Mouse (Mus musculus) MEL (cell line): ENCODE results near the gene Olfr738. TPM values are rescaled to one million over a fixed set of nuclear protein-coding genes. Genes with fewer than 3 reads are reported as not detected.

ENCODE experiments used
- DNase-seq: peaks from one replicate; pipeline ENCODE4 v3.0.0; 2011; ENCODE audit warnings: low read depth, low spot score
- H3K27ac ChIP-seq: 2 replicates; pipeline ENCODE4 v1.5.1; 2012; ENCODE audit warnings: low read depth, mild to moderate bottlenecking, control low read depth, low read length, moderate library complexity; ENCODE audit not compliant: control insufficient read depth
- H3K27me3 ChIP-seq, 2 experiments: fragments of 150-350 bp in 1 of 2; sonication (generic) in 1 of 2; 2 replicates each; pipeline ENCODE4 v1.6.1; 2012; ENCODE audit warnings: low read length in 2 of 2, mild to moderate bottlenecking in 2 of 2, improper control_type of control experiment in 1 of 2, moderate library complexity in 1 of 2; ENCODE audit not compliant: insufficient read depth in 2 of 2, control insufficient read depth in 1 of 2
- H3K36me3 ChIP-seq, 2 experiments: 2 replicates each; pipeline ENCODE4 v1.6.1; 2012 to 2014; ENCODE audit warnings: low read length in 2 of 2, improper control_type of control experiment in 1 of 2, inconsistent platforms in 1 of 2, mild to moderate bottlenecking in 1 of 2; ENCODE audit not compliant: insufficient read depth in 2 of 2, control insufficient read depth in 1 of 2
- H3K4me1 ChIP-seq, 2 experiments: fragments of 150-350 bp in 1 of 2; sonication (generic) in 1 of 2; 2 replicates each; pipeline ENCODE4 v1.6.1; 2012; ENCODE audit warnings: low read length in 2 of 2, improper control_type of control experiment in 1 of 2, mild to moderate bottlenecking in 1 of 2; ENCODE audit not compliant: insufficient read depth in 2 of 2, control insufficient read depth in 1 of 2
- H3K4me3 ChIP-seq, 2 experiments: fragments of 150-350 bp in 1 of 2; sonication (generic) in 1 of 2; 2 replicates each; pipeline ENCODE4 v1.5.1; 2012; ENCODE audit warnings: low read depth in 2 of 2, low read length in 2 of 2, mild to moderate bottlenecking in 2 of 2, moderate library complexity in 2 of 2, control low read depth in 1 of 2, improper control_type of control experiment in 1 of 2; ENCODE audit not compliant: control insufficient read depth in 1 of 2, insufficient read depth in 1 of 2
- H3K79me2 ChIP-seq: 2 replicates; pipeline ENCODE4 v1.6.1; 2012; ENCODE audit warnings: mild to moderate bottlenecking, low read length, moderate library complexity; ENCODE audit not compliant: control insufficient read depth, poor library complexity, insufficient read depth
- H3K9ac ChIP-seq: 2 replicates; pipeline ENCODE4 v1.6.1; 2012; ENCODE audit warnings: low read depth, mild to moderate bottlenecking, control low read depth, low read length, moderate library complexity; ENCODE audit not compliant: control insufficient read depth, poor library complexity, severe bottlenecking
- H3K9me3 ChIP-seq: fragments of 150-350 bp; sonication (generic); replicated peaks from 2 replicates; pipeline ENCODE4 v1.6.1; 2012; ENCODE audit warnings: mild to moderate bottlenecking, low read length, improper control_type of control experiment, moderate library complexity; ENCODE audit not compliant: insufficient read depth
- E2F4 ChIP-seq: IDR thresholded peaks from 2 replicates; pipeline ENCODE4 v1.6.1; 2011; ENCODE audit warnings: low read depth, low read length, improper control_type of control experiment, borderline replicate concordance
- ELF1 ChIP-seq: IDR thresholded peaks from 2 replicates; pipeline ENCODE4 v1.6.1; 2014; ENCODE audit warnings: low read depth, mild to moderate bottlenecking, inconsistent platforms, low read length, improper control_type of control experiment, moderate library complexity
- EP300 ChIP-seq, 2 experiments: IDR thresholded peaks; 2 replicates each; pipeline ENCODE4 v1.6.1; 2011; ENCODE audit warnings: improper control_type of control experiment in 2 of 2, low read length in 2 of 2, low read depth in 1 of 2, mild to moderate bottlenecking in 1 of 2
- ETS1 ChIP-seq: IDR thresholded peaks from 2 replicates; pipeline ENCODE4 v1.6.1; 2012; ENCODE audit warnings: low read depth, mild to moderate bottlenecking, inconsistent platforms, low read length, improper control_type of control experiment, moderate library complexity
- GATA1 ChIP-seq: IDR thresholded peaks from 2 replicates; pipeline ENCODE4 v1.6.1; 2011; ENCODE audit warnings: low read depth, low read length, improper control_type of control experiment
- HCFC1 ChIP-seq: IDR thresholded peaks from 2 replicates; pipeline ENCODE4 v1.6.1; 2012; ENCODE audit warnings: low read depth, mild to moderate bottlenecking, inconsistent platforms, low read length, improper control_type of control experiment, moderate library complexity
- JUND ChIP-seq: IDR thresholded peaks from 2 replicates; pipeline ENCODE4 v1.6.1; 2011; ENCODE audit warnings: low read depth, mild to moderate bottlenecking, improper control_type of control experiment, low read length
- MAX ChIP-seq: IDR thresholded peaks from 2 replicates; pipeline ENCODE4 v1.6.1; 2011; ENCODE audit warnings: low read length, improper control_type of control experiment
- MAZ ChIP-seq: IDR thresholded peaks from 2 replicates; pipeline ENCODE4 v1.6.1; 2012; ENCODE audit warnings: low read depth, mild to moderate bottlenecking, inconsistent platforms, low read length, improper control_type of control experiment
- MEF2A ChIP-seq: IDR thresholded peaks from 2 replicates; pipeline ENCODE4 v1.6.1; 2014; ENCODE audit warnings: low read depth, mild to moderate bottlenecking, inconsistent platforms, low read length, improper control_type of control experiment; ENCODE audit not compliant: poor library complexity, insufficient replicate concordance, severe bottlenecking; ENCODE audit errors: extremely low read depth
- MYB ChIP-seq: IDR thresholded peaks from 2 replicates; pipeline ENCODE4 v1.6.1; 2011; ENCODE audit warnings: mild to moderate bottlenecking, low read depth, low read length, improper control_type of control experiment
- NELFE ChIP-seq: IDR thresholded peaks from 2 replicates; pipeline ENCODE4 v1.6.1; 2011; ENCODE audit warnings: low read depth, low read length, improper control_type of control experiment
- NRF1 ChIP-seq: IDR thresholded peaks from 2 replicates; pipeline ENCODE4 v1.6.1; 2014; ENCODE audit warnings: low read depth, mild to moderate bottlenecking, inconsistent platforms, low read length, improper control_type of control experiment, moderate library complexity; ENCODE audit not compliant: poor library complexity, insufficient read depth, severe bottlenecking
- POLR2A ChIP-seq, 2 experiments: IDR thresholded peaks; 2 replicates each; pipeline ENCODE4 v1.6.1; 2011 to 2012; ENCODE audit warnings: low read length in 2 of 2, mild to moderate bottlenecking in 2 of 2, control low read depth in 1 of 2, improper control_type of control experiment in 1 of 2, low read depth in 1 of 2, moderate library complexity in 1 of 2; ENCODE audit not compliant: control insufficient read depth in 1 of 2, insufficient read depth in 1 of 2, poor library complexity in 1 of 2
- POLR2AphosphoS2 ChIP-seq: IDR thresholded peaks from 2 replicates; pipeline ENCODE4 v1.6.1; 2011; ENCODE audit warnings: low read length, improper control_type of control experiment
- RAD21 ChIP-seq: IDR thresholded peaks from 2 replicates; pipeline ENCODE4 v1.6.1; 2011; ENCODE audit warnings: mild to moderate bottlenecking, low read depth, low read length, improper control_type of control experiment
- RCOR1 ChIP-seq: IDR thresholded peaks from 2 replicates; pipeline ENCODE4 v1.6.1; 2012; ENCODE audit warnings: low read depth, mild to moderate bottlenecking, inconsistent platforms, low read length, improper control_type of control experiment
- SIN3A ChIP-seq: IDR thresholded peaks from 2 replicates; pipeline ENCODE4 v1.6.1; 2012; ENCODE audit warnings: low read length, improper control_type of control experiment, inconsistent platforms
- SMC3 ChIP-seq: IDR thresholded peaks from 2 replicates; pipeline ENCODE4 v1.6.1; 2011; ENCODE audit warnings: low read depth, low read length, improper control_type of control experiment
- TAL1 ChIP-seq: IDR thresholded peaks from 2 replicates; pipeline ENCODE4 v1.6.1; 2012; ENCODE audit warnings: mild to moderate bottlenecking, inconsistent platforms, low read length, moderate library complexity, mixed read lengths
- TCF12 ChIP-seq: IDR thresholded peaks from 2 replicates; pipeline ENCODE4 v1.6.1; 2014; ENCODE audit warnings: low read depth, mild to moderate bottlenecking, inconsistent platforms, low read length, improper control_type of control experiment, moderate library complexity
- USF1 ChIP-seq: IDR thresholded peaks from 2 replicates; pipeline ENCODE4 v1.6.1; 2014; ENCODE audit warnings: low read depth, mild to moderate bottlenecking, inconsistent platforms, low read length, improper control_type of control experiment, moderate library complexity
- ZMIZ1 ChIP-seq: IDR thresholded peaks from 2 replicates; pipeline ENCODE4 v1.6.1; 2012; ENCODE audit warnings: low read depth, mild to moderate bottlenecking, inconsistent platforms, low read length, improper control_type of control experiment, moderate library complexity
- ZNF384 ChIP-seq: IDR thresholded peaks from 2 replicates; pipeline ENCODE4 v1.6.1; 2012; ENCODE audit warnings: low read depth, mild to moderate bottlenecking, inconsistent platforms, low read length, improper control_type of control experiment
- polyA plus RNA-seq, 2 experiments: library from polyadenylated mRNA; stranded (reverse) in 1 of 2; unstranded in 1 of 2; fragments of >175 nt in 1 of 2; fragments of >200 nt in 1 of 2; gene quantifications; 2 replicates each; pipeline versions ENCODE4 v1.2.1 to v1.2.4; 2012; ENCODE audit warnings: low replicate concordance in 2 of 2, low read depth in 1 of 2; ENCODE audit not compliant: insufficient read length in 2 of 2, insufficient read depth in 1 of 2, missing spikeins in 1 of 2
- total RNA-seq: library from RNA; depleted of rRNA; stranded (reverse); fragments of 300-350 nt; gene quantifications from 2 replicates; pipeline ENCODE4 v1.2.3, GENCODE M21; 2012; rRNA removed

Gene Olfr738
- total RNA-seq (not detected in 2 replicates), polyA plus RNA-seq (not detected)

GRCm38 (mm10) chr14:50407268-50407667 is at the start of gene Olfr738:
Gene Olfr738 (plus strand): TSS chr14:50407568.
- Histone ChIP-seq H3K27me3 (no peaks in the 10 kb centered on the region), H3K9me3 (no peaks in the 10 kb centered on the region), H3K27ac (no peak within 1 kb of the TSS), H3K4me1 (no peaks in the 10 kb centered on the region), H3K4me3 (no peak within 1 kb of the TSS), H3K79me2 (no peaks in the 10 kb centered on the region), H3K9ac (no peak within 1 kb of the TSS), H3K36me3 (no peaks in the 10 kb centered on the region)
- TF ChIP-seq ZMIZ1: no peak
- no peak for TF ChIP-seq NELFE
- no peak for TF ChIP-seq POLR2AphosphoS2
- TF ChIP-seq ZNF384: no peak
- TF ChIP-seq MYB: no peak
- DNase-seq: no peak

- no peaks in the 10 kb centered on the region for H3K27me3 ChIP-seq
- no peak within 1 kb of the TSS for H3K27ac ChIP-seq
- no peak for TF ChIP-seq ELF1
- TF ChIP-seq GATA1: no peak
- no peak for TF ChIP-seq USF1
- no peak for TF ChIP-seq POLR2AphosphoS2
- no peak for TF ChIP-seq E2F4
- TF ChIP-seq RAD21: no peak
- TF ChIP-seq JUND: no peak
- TF ChIP-seq NELFE: no peak
- TF ChIP-seq RCOR1: no peak
- no peak for TF ChIP-seq HCFC1
- TF ChIP-seq NRF1: no peak
- TF ChIP-seq TCF12: no peak
- no peak for TF ChIP-seq MAZ
- no peaks in the 10 kb centered on the region for H3K9me3 ChIP-seq
- no peaks in the 10 kb centered on the region for H3K4me1 ChIP-seq
- H3K9ac ChIP-seq: no peak within 1 kb of the TSS
- H3K79me2 ChIP-seq: no peaks in the 10 kb centered on the region
- H3K4me3 ChIP-seq: no peak within 1 kb of the TSS
- H3K36me3 ChIP-seq: no peaks in the 10 kb centered on the region
- no peak for DNase-seq
These were observed 49.8 kb upstream of the Olfr738 start, which contains the start of gene Tlr11 for GRCm38 (mm10) chr14:50357593-50357992. Gene Tlr11 (plus strand): TSS chr14:50357914.

GRCm38 (mm10) chr14:50360480-50360879 is 46.9 kb upstream of the Olfr738 start:
- H3K79me2 ChIP-seq: no peaks in the 10 kb centered on the region
- no peak for DNase-seq
- TF ChIP-seq MEF2A (no peak), SMC3 (no peak), POLR2A (IDR thresholded peaks at IDR 0.05; ENCODE audit: control insufficient read depth in 1 of 2, insufficient read depth in 1 of 2, low read depth in 1 of 2, low read length in 2 of 2, poor library complexity in 1 of 2) (no peak), USF1 (no peak), ETS1 (no peak), EP300 (IDR thresholded peaks at IDR 0.05; ENCODE audit: low read depth in 1 of 2, low read length in 2 of 2) (no peak), ELF1 (no peak), ZMIZ1 (no peak), RAD21 (no peak), TAL1 (no peak), SIN3A (no peak), RCOR1 (no peak), MAZ (no peak), MAX (no peak), NELFE (no peak), E2F4 (no peak)
- no peak overlapping the region for H3K27ac ChIP-seq
- no peaks in the 10 kb centered on the region for H3K27me3 ChIP-seq
- no peak overlapping the region for H3K4me3 ChIP-seq
- no peak overlapping the region for H3K9ac ChIP-seq
- no peaks in the 10 kb centered on the region for H3K9me3 ChIP-seq
- H3K4me1 ChIP-seq: no peaks in the 10 kb centered on the region
- no peaks in the 10 kb centered on the region for H3K36me3 ChIP-seq
